Mouse (Mus musculus) stomach, postnatal 0 days (tissue): Measurements from ENCODE around the gene Trak1.

Source experiments
- CTCF ChIP-seq: IDR thresholded peaks from 2 replicates; pipeline ENCODE4 v1.5.1; 2016; ENCODE audit warnings: antibody characterized with exemption, low read depth, mild to moderate bottlenecking, moderate library complexity
- EP300 ChIP-seq: optimal IDR thresholded peaks from 2 replicates; pipeline ENCODE3; 2016; ENCODE audit warnings: antibody characterized with exemption

DNA sequence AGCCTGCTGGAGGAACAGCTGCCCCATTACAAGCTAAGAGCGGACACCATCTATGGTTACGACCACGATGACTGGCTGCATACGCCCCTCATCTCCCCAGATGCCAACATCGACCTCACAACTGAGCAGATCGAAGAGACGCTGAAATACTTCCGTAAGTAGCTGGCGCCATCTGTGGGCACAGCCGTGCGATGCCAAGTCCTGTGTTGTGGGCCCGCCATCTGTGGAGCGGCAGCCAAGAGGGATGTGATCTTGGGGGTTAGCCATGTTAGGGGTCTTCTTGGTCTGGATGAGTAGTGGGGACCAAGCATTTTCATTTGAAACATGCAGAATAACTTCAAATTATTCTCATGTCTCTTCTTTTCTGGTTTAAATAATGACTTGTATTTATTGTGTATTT is 94.6 kb downstream of the Trak1 start:
- peak; percentile 33 for TF ChIP-seq CTCF
- TF ChIP-seq EP300 = no peak
